Mouse (Mus musculus) limb, embryonic 15.5 days (tissue): ENCODE data around the gene Pik3r4. TPM values are rescaled to one million over a fixed set of nuclear protein-coding genes. Genes with fewer than 3 reads are reported as not detected.

Experiments
- ATAC-seq: fragments of 200-750 bp; cut with Nextera tagmentation; 2 replicates; pipeline ENCODE4 v1.8.0; 2017; ENCODE audit warnings: low read depth, moderate TSS enrichment; ENCODE audit not compliant: insufficient number of reproducible peaks, low FRiP score, low TSS enrichment
- H3K27ac ChIP-seq: fragments of 300-500 bp; sonication (generic); 2 replicates; pipeline ENCODE4 v1.5.1; 2015; ENCODE audit warnings: moderate library complexity, mild to moderate bottlenecking, inconsistent platforms
- H3K27me3 ChIP-seq: fragments of 300-500 bp; sonication (generic); 2 replicates; pipeline ENCODE4 v1.6.1; 2015; ENCODE audit warnings: inconsistent platforms
- H3K36me3 ChIP-seq: fragments of 300-500 bp; sonication (generic); 2 replicates; pipeline ENCODE4 v1.6.1; 2015; ENCODE audit warnings: inconsistent platforms
- H3K4me1 ChIP-seq: fragments of 300-500 bp; sonication (generic); 2 replicates; pipeline ENCODE4 v1.6.1; 2015; ENCODE audit warnings: inconsistent platforms
- H3K4me2 ChIP-seq: fragments of 300-500 bp; sonication (generic); 2 replicates; pipeline ENCODE4 v1.6.1; 2015; ENCODE audit warnings: mild to moderate bottlenecking, inconsistent platforms
- H3K4me3 ChIP-seq: fragments of 300-500 bp; sonication (generic); 2 replicates; pipeline ENCODE4 v1.5.1; 2015; ENCODE audit warnings: mild to moderate bottlenecking, inconsistent platforms
- H3K9ac ChIP-seq: fragments of 300-500 bp; sonication (generic); 2 replicates; pipeline ENCODE4 v1.6.1; 2015; ENCODE audit warnings: inconsistent platforms
- H3K9me3 ChIP-seq: fragments of 300-500 bp; sonication (generic); 2 replicates; pipeline ENCODE4 v1.6.1; 2016; ENCODE audit warnings: inconsistent platforms
- WGBS: fragments of 180-500 bp; shearing (Covaris S2); methylation state at CpG from one replicate; pipeline ENCODE4 v1.1.7; 2015; 5-methylcytosine and 5-hydroxymethylcytosine counted together
- polyA plus RNA-seq: library from polyadenylated mRNA; unstranded; fragments of >200 nt; fragmentation: Nextera tagmentation; extraction: Ambion mirVana; gene quantifications from 2 replicates; pipeline ENCODE4 v1.2.1, GENCODE M21; 2015

Gene Pik3r4
- polyA plus RNA-seq, 1 experiment from 2014 or later, result 20.5 TPM

DNA sequence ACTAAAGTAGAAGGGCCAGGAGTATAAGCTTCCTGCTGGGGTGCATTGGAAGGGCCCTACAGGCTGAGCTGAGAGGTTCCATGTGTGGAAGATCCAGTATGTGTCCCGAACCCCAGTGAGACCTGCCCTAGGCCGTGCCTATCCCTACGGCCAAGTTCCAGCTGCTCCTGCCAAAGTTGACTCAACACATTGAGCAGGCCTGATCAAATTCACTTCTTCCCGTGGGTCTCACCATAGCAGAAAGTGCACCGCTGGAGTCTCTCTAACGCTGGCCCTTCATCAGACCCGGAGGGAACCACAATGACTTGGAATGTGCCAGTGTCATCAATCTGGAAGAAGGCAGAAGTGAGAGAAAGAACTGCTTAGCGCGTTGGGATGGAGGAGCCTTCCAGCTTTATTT is 59.2 kb downstream of the Pik3r4 start:
- H3K27ac ChIP-seq, result no peak overlapping the region; the same call in 1 of the 2 replicates
- no peak overlapping the region for H3K9ac ChIP-seq
- no peak; the same call in 1 of the 2 replicates for ATAC-seq

GRCm38 (mm10) chr9:105704226-105704932 is 61.6 kb downstream of the Pik3r4 start:
- Histone ChIP-seq H3K27ac (no peak overlapping the region), H3K4me3 (no peak overlapping the region), H3K27me3 (no peaks in the 10 kb centered on the region), H3K36me3 (no peaks in the 10 kb centered on the region), H3K4me1 (peaks cover 16% of the 10 kb centered on the region), H3K4me2 (no peak overlapping the region), H3K9me3 (no peaks in the 10 kb centered on the region), H3K9ac (no peak overlapping the region)
- ATAC-seq, result no peak
- 78% methylated on average over 16 of the region's 16 CpGs for WGBS

More for the DNA sequence above, 59.2 kb downstream of the Pik3r4 start:
- H3K36me3 ChIP-seq, result no peaks in the 10 kb centered on the region
- WGBS, result 62% methylated on average over 9 of the region's 9 CpGs
- H3K27me3 ChIP-seq, result no peaks in the 10 kb centered on the region
- H3K4me1 ChIP-seq, result peaks cover 30% of the 10 kb centered on the region
- no peak overlapping the region for H3K4me2 ChIP-seq
- H3K4me3 ChIP-seq, result no peak overlapping the region
- H3K9me3 ChIP-seq, result no peaks in the 10 kb centered on the region

GRCm38 (mm10) chr9:105705011-105705410 is 62.2 kb downstream of the Pik3r4 start:
- no peak overlapping the region for H3K4me3 ChIP-seq
- H3K4me1 ChIP-seq, result peaks cover 16% of the 10 kb centered on the region
- no peak overlapping the region for H3K27ac ChIP-seq
- no peaks in the 10 kb centered on the region for H3K9me3 ChIP-seq
- no peaks in the 10 kb centered on the region for H3K27me3 ChIP-seq
- H3K9ac ChIP-seq, result no peak overlapping the region
- ATAC-seq, result no peak
- H3K4me2 ChIP-seq, result no peak overlapping the region
- WGBS, result 94% methylated on average over 1 of the region's 1 CpGs
- H3K36me3 ChIP-seq, result no peaks in the 10 kb centered on the region

DNA sequence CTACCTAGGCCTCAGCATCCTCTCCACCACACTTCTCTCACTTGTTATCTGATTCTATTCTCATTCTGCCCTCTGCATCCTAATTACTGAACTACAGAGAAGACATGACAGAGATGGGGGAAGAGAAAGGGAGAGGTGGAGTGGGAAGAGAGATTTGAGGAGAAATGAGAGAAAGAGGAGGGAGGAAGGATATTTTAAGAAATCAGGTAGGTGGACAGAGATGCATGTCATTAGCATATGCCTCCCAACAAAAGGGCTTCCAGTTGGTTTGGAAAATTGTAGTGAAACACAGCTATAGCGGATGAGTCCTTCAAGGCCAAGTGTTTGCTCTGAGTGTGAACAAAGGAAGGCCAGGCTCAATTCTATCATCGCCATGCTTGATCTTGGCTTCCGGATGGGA is 69.3 kb downstream of the Pik3r4 start:
- ATAC-seq, result no peak
- Histone ChIP-seq H3K4me1 (no peaks in the 10 kb centered on the region), H3K36me3 (no peaks in the 10 kb centered on the region), H3K4me2 (no peak overlapping the region), H3K9ac (no peak overlapping the region), H3K27me3 (no peaks in the 10 kb centered on the region), H3K9me3 (no peaks in the 10 kb centered on the region), H3K27ac (no peak overlapping the region), H3K4me3 (no peak overlapping the region)
- 97% methylated on average over 3 of the region's 3 CpGs for WGBS

DNA sequence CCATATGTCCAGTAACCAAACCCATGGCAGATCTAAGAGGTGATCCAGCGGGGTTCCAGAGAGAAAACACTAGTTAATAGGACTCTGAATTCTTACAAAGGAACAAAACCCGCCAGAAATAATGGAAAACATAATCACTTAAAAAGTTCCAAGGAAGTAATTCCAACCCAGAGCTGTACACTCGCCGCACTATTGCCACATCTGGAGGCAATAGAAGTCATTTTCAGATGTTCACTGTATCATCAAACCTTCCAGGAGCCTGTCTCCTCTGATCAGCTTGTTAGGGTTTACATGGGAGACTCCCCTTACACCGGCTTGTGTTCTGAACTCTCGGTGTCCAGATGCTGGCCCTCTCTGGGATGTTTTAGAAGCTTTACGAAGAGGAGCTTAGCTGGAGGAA is 76.6 kb downstream of the Pik3r4 start:
- Histone ChIP-seq H3K4me3 (no peak overlapping the region), H3K9me3 (no peaks in the 10 kb centered on the region), H3K4me1 (0 out of 2 replicates have a peak, but pooled peaks cover 2% of the 10 kb centered on the region), H3K9ac (no peak overlapping the region), H3K36me3 (no peaks in the 10 kb centered on the region), H3K4me2 (no peak overlapping the region), H3K27me3 (no peaks in the 10 kb centered on the region), H3K27ac (peak overlapping the region; percentile 40; the same call in 1 of the 2 replicates)
- WGBS, result 32% methylated on average over 7 of the region's 7 CpGs
- ATAC-seq, result no peak

- Histone ChIP-seq H3K27ac (peak overlapping the region; percentile 43), H3K9ac (no peak overlapping the region), H3K4me2 (no peak overlapping the region), H3K4me3 (no peak overlapping the region), H3K4me1 (0 out of 2 replicates have a peak, but pooled peaks cover 2% of the 10 kb centered on the region), H3K9me3 (no peaks in the 10 kb centered on the region), H3K27me3 (no peaks in the 10 kb centered on the region), H3K36me3 (no peaks in the 10 kb centered on the region)
- no peak for ATAC-seq
- WGBS, result 59% methylated on average over 5 of the region's 5 CpGs
Observed at GRCm38 (mm10) chr9:105719851-105720395, 77.1 kb downstream of the Pik3r4 start.

DNA sequence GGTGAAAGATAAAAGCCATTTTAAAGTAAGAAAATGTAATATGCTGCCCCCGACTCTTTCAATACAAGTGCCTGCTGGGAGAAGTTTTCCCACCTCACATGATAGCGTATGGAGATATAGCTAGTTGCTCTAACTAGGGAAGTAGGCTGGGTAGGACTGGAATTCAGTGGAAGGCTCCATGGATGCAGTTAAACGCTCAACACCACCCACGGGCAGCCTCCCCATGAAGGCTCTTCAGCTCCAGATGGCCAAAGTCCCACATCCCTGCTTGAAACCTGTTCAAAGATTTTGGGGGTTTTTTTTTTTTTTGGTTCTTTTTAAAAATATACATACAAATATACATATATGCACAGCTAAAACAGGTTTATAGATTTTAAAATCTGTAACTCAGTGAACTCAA is 77.7 kb downstream of the Pik3r4 start:
- ATAC-seq, result no peak
- Histone ChIP-seq H3K9me3 (no peaks in the 10 kb centered on the region), H3K27ac (peak overlapping the region; percentile 43; the same call in 1 of the 2 replicates), H3K36me3 (no peaks in the 10 kb centered on the region), H3K4me3 (no peak overlapping the region), H3K9ac (no peak overlapping the region), H3K4me2 (no peak overlapping the region), H3K27me3 (no peaks in the 10 kb centered on the region), H3K4me1 (0 out of 2 replicates have a peak, but pooled peaks cover 2% of the 10 kb centered on the region)
- WGBS, result 72% methylated on average over 4 of the region's 4 CpGs

GRCm38 (mm10) chr9:105731976-105732375 is 89.2 kb downstream of the Pik3r4 start:
- peak; percentile 71 for ATAC-seq
- H3K4me1 ChIP-seq, result peaks cover 17% of the 10 kb centered on the region
- H3K9me3 ChIP-seq, result no peaks in the 10 kb centered on the region
- no peak overlapping the region for H3K4me2 ChIP-seq
- H3K27ac ChIP-seq, result 0 out of 2 replicates have a peak overlapping the region, but pooled peaks have one; percentile 57
- H3K4me3 ChIP-seq, result no peak overlapping the region
- no peaks in the 10 kb centered on the region for H3K27me3 ChIP-seq
- 34% methylated on average over 7 of the region's 7 CpGs for WGBS
- H3K36me3 ChIP-seq, result no peaks in the 10 kb centered on the region
- no peak overlapping the region for H3K9ac ChIP-seq

DNA sequence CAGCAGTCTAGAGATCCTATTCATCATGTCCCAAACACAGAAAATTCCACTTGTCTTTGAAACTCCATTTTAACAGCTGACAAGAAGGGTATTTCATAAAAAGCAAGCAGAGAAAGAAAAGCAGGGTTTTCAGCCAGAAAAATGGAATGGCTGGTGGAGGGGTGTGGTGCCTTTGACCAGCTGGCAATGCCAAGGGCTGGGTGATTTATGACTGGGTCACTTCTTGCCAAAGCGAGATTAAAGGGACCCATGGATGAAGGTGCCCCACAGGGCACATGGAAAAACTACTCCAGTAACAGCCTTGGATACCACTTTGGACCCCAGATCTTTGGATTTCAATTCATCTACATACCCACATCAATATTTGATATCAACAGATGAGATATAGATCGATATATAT is 91.9 kb downstream of the Pik3r4 start:
- Histone ChIP-seq H3K4me1 (peaks cover 22% of the 10 kb centered on the region), H3K4me2 (no peak overlapping the region), H3K9me3 (no peaks in the 10 kb centered on the region), H3K36me3 (no peaks in the 10 kb centered on the region), H3K4me3 (no peak overlapping the region), H3K9ac (no peak overlapping the region), H3K27me3 (no peaks in the 10 kb centered on the region), H3K27ac (no peak overlapping the region)
- no peak for ATAC-seq
- WGBS, result 61% methylated on average over 2 of the region's 2 CpGs

DNA sequence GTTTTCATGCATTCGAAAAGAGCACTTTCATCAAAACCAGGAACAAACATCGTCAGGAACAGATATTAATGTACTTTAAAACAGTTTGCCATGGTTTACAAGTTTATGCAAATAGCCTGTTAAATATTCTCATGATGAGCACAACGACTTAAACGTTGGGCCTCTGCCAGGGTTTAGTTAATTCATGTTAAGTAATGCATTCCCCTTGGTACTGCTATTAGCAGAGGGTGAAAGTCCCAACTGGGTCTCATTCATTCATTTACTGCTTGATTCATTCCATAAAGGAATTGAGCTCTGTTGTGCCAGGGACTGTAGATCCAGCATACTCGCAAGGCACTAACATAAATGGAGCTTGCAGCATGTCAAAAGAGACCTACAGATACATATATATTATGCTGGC is 92.4 kb downstream of the Pik3r4 start:
- Histone ChIP-seq H3K36me3 (no peaks in the 10 kb centered on the region), H3K9ac (no peak overlapping the region), H3K27me3 (no peaks in the 10 kb centered on the region), H3K4me1 (peaks cover 22% of the 10 kb centered on the region), H3K4me3 (no peak overlapping the region), H3K4me2 (no peak overlapping the region), H3K9me3 (no peaks in the 10 kb centered on the region), H3K27ac (no peak overlapping the region)
- ATAC-seq, result no peak
- WGBS, result 64% methylated on average over 5 of the region's 5 CpGs
